Mouse (Mus musculus) MEL (cell line): Measurements from ENCODE around the gene Ceacam5. TPM values are rescaled to one million over a fixed set of nuclear protein-coding genes. Genes with fewer than 3 reads are reported as not detected.

Source experiments
- DNase-seq: peaks from one replicate; pipeline ENCODE4 v3.0.0; 2011; ENCODE audit warnings: low read depth, low spot score
- H3K27ac ChIP-seq: 2 replicates; pipeline ENCODE4 v1.5.1; 2012; ENCODE audit warnings: low read depth, mild to moderate bottlenecking, control low read depth, low read length, moderate library complexity; ENCODE audit not compliant: control insufficient read depth
- H3K27me3 ChIP-seq, 2 experiments: fragments of 150-350 bp in 1 of 2; sonication (generic) in 1 of 2; 2 replicates each; pipeline ENCODE4 v1.6.1; 2012; ENCODE audit warnings: low read length in 2 of 2, mild to moderate bottlenecking in 2 of 2, improper control_type of control experiment in 1 of 2, moderate library complexity in 1 of 2; ENCODE audit not compliant: insufficient read depth in 2 of 2, control insufficient read depth in 1 of 2
- H3K36me3 ChIP-seq, 2 experiments: 2 replicates each; pipeline ENCODE4 v1.6.1; 2012 to 2014; ENCODE audit warnings: low read length in 2 of 2, improper control_type of control experiment in 1 of 2, inconsistent platforms in 1 of 2, mild to moderate bottlenecking in 1 of 2; ENCODE audit not compliant: insufficient read depth in 2 of 2, control insufficient read depth in 1 of 2
- H3K4me1 ChIP-seq, 2 experiments: fragments of 150-350 bp in 1 of 2; sonication (generic) in 1 of 2; 2 replicates each; pipeline ENCODE4 v1.6.1; 2012; ENCODE audit warnings: low read length in 2 of 2, improper control_type of control experiment in 1 of 2, mild to moderate bottlenecking in 1 of 2; ENCODE audit not compliant: insufficient read depth in 2 of 2, control insufficient read depth in 1 of 2
- H3K4me3 ChIP-seq, 2 experiments: fragments of 150-350 bp in 1 of 2; sonication (generic) in 1 of 2; 2 replicates each; pipeline ENCODE4 v1.5.1; 2012; ENCODE audit warnings: low read depth in 2 of 2, low read length in 2 of 2, mild to moderate bottlenecking in 2 of 2, moderate library complexity in 2 of 2, control low read depth in 1 of 2, improper control_type of control experiment in 1 of 2; ENCODE audit not compliant: control insufficient read depth in 1 of 2, insufficient read depth in 1 of 2
- H3K79me2 ChIP-seq: 2 replicates; pipeline ENCODE4 v1.6.1; 2012; ENCODE audit warnings: mild to moderate bottlenecking, low read length, moderate library complexity; ENCODE audit not compliant: control insufficient read depth, poor library complexity, insufficient read depth
- H3K9ac ChIP-seq: 2 replicates; pipeline ENCODE4 v1.6.1; 2012; ENCODE audit warnings: low read depth, mild to moderate bottlenecking, control low read depth, low read length, moderate library complexity; ENCODE audit not compliant: control insufficient read depth, poor library complexity, severe bottlenecking
- H3K9me3 ChIP-seq: fragments of 150-350 bp; sonication (generic); replicated peaks from 2 replicates; pipeline ENCODE4 v1.6.1; 2012; ENCODE audit warnings: mild to moderate bottlenecking, low read length, improper control_type of control experiment, moderate library complexity; ENCODE audit not compliant: insufficient read depth
- BHLHE40 ChIP-seq: IDR thresholded peaks from 2 replicates; pipeline ENCODE4 v1.6.1; 2012; ENCODE audit warnings: low read depth, mild to moderate bottlenecking, inconsistent platforms, low read length, improper control_type of control experiment, borderline replicate concordance
- CTCF ChIP-seq, 3 experiments: IDR thresholded peaks in 2 of 3; conservative IDR thresholded peaks in 1 of 3; 2 replicates each; pipeline ENCODE4 v1.5.1; 2011 to 2012; ENCODE audit warnings: low read length in 3 of 3, low read depth in 2 of 3, mild to moderate bottlenecking in 2 of 3, improper control_type of control experiment in 1 of 3, inconsistent platforms in 1 of 3, mixed read lengths in 1 of 3, moderate library complexity in 1 of 3; ENCODE audit not compliant: control insufficient read depth in 1 of 3, insufficient read depth in 1 of 3, poor library complexity in 1 of 3, severe bottlenecking in 1 of 3
- ELF1 ChIP-seq: IDR thresholded peaks from 2 replicates; pipeline ENCODE4 v1.6.1; 2014; ENCODE audit warnings: low read depth, mild to moderate bottlenecking, inconsistent platforms, low read length, improper control_type of control experiment, moderate library complexity
- ETS1 ChIP-seq: IDR thresholded peaks from 2 replicates; pipeline ENCODE4 v1.6.1; 2012; ENCODE audit warnings: low read depth, mild to moderate bottlenecking, inconsistent platforms, low read length, improper control_type of control experiment, moderate library complexity
- MAZ ChIP-seq: IDR thresholded peaks from 2 replicates; pipeline ENCODE4 v1.6.1; 2012; ENCODE audit warnings: low read depth, mild to moderate bottlenecking, inconsistent platforms, low read length, improper control_type of control experiment
- ZC3H11A ChIP-seq: IDR thresholded peaks from 2 replicates; pipeline ENCODE4 v1.6.1; 2012; ENCODE audit warnings: low read depth, mild to moderate bottlenecking, inconsistent platforms, low read length, improper control_type of control experiment
- ZNF384 ChIP-seq: IDR thresholded peaks from 2 replicates; pipeline ENCODE4 v1.6.1; 2012; ENCODE audit warnings: low read depth, mild to moderate bottlenecking, inconsistent platforms, low read length, improper control_type of control experiment
- polyA plus RNA-seq, 2 experiments: library from polyadenylated mRNA; stranded (reverse) in 1 of 2; unstranded in 1 of 2; fragments of >175 nt in 1 of 2; fragments of >200 nt in 1 of 2; gene quantifications; 2 replicates each; pipeline versions ENCODE4 v1.2.1 to v1.2.4; 2012; ENCODE audit warnings: low replicate concordance in 2 of 2, low read depth in 1 of 2; ENCODE audit not compliant: insufficient read length in 2 of 2, insufficient read depth in 1 of 2, missing spikeins in 1 of 2
- total RNA-seq: library from RNA; depleted of rRNA; stranded (reverse); fragments of 300-350 nt; gene quantifications from 2 replicates; pipeline ENCODE4 v1.2.3, GENCODE M21; 2012; rRNA removed

Gene Ceacam5
- total RNA-seq (not detected in 2 replicates), polyA plus RNA-seq (not detected)

DNA sequence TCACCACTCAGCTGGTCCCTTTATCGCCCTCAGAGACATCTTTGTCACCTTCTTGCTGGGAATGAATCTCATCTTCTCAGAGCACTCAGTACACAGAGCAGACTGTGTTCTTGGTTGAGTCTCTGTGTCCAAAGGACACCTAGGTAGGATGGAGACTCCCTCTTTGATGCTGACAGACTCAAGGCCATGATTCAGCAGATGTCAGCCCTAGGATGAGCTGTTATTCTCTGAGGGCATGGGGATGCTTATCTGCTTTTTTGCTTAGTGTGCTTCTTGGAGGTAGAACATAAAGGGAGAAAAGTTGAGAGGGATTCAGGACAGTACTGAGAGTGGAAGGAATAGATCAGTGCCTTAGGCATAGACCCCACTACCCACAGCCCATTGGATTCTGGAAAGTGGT is at the start of gene Ceacam5:
TSS of gene Ceacam5 (plus strand) at position 301 of the 400 bp plus-strand sequence.
- H3K9ac ChIP-seq, result no peak within 1 kb of the TSS
- no peaks in the 10 kb centered on the region for H3K27me3 ChIP-seq
- H3K27ac ChIP-seq, result no peak within 1 kb of the TSS
- H3K9me3 ChIP-seq, result no peaks in the 10 kb centered on the region
- H3K4me3 ChIP-seq, result no peak within 1 kb of the TSS
- no peaks in the 10 kb centered on the region for H3K4me1 ChIP-seq
- TF ChIP-seq ZC3H11A, result no peak
- no peak for TF ChIP-seq MAZ
- TF ChIP-seq ZNF384, result no peak
- no peak for TF ChIP-seq BHLHE40
- TF ChIP-seq ETS1, result no peak
- no peak for TF ChIP-seq CTCF (IDR thresholded peaks at IDR 0.05 in 2 of 3, conservative IDR thresholded peaks at IDR 0.05 in 1 of 3; ENCODE audit: control insufficient read depth in 1 of 3, insufficient read depth in 1 of 3, low read depth in 2 of 3, low read length in 3 of 3, poor library complexity in 1 of 3, severe bottlenecking in 1 of 3)
- no peak for TF ChIP-seq ELF1
- no peaks in the 10 kb centered on the region for H3K36me3 ChIP-seq
- no peak for DNase-seq
- H3K79me2 ChIP-seq, result no peaks in the 10 kb centered on the region

Other genes with a start within 250 kb of the Ceacam5 start
- gene Ceacam14, start 99.4 kb downstream of the Ceacam5 start, total RNA-seq, result not detected in 2 replicates
- gene Ceacam14, start 99.4 kb downstream of the Ceacam5 start, polyA plus RNA-seq, result not detected
- not detected in 2 replicates for gene Gm5155, start 158.5 kb downstream of the Ceacam5 start, total RNA-seq
- gene Gm5155, start 158.5 kb downstream of the Ceacam5 start, polyA plus RNA-seq, result not detected